Mouse (Mus musculus): ENCODE results near the gene Nrbp1. TPM values are rescaled to one million over a fixed set of nuclear protein-coding genes. Genes with fewer than 3 reads are reported as not detected.

Gene Nrbp1
- 100 to 1,000 TPM; 162 to 163 TPM for total RNA-seq (2023)

DNA sequence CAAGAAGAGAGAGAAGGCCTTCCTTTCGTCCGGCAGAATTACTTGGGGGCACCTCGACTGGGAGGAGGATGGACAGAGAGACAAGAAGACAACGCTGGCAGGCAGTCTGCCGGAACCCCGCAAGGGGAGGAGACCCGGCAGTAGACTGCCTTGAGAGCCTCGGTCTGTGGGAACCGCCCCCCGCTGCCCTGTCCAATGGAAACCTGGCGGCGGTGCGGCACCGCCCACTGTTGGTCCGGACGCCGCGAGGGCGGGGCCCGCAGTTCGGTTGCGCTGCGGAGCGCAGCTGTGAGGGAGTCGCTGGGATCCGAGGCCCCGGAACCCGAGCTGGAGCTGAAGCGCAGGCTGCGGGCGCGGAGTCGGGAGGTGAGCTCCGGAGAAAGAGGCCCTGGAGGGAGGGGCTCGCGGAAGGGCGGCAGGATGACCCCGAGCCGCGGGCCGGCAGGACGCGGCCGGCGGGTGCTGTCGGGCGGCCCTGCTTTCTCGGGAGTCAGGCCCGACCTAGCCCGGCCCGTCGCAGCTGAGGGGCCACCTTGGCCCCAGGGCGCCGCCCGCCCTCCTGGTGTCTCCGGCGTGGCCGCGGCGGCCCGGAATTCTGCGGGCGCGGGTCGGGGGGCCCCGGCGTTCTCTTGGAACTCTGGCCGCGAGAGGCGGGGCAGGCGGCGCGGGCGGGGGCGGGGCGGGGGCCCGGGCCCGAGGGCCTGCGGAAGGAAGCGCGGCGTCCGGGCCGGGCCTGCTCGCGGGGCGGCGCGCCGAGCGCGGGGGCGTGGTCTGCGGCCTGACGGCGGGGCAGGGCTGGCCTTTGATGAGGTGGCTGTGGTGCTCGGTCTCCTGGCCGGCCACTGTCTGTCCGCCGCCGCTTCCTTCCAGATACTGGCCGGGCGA, at the start of gene Nrbp1, which contains the start of gene Gm9970:
Nrbp1 (plus strand) TSS at position 228 of the 885 bp plus-strand sequence.
Gm9970 (minus strand) TSS at position 596 of the 885 bp plus-strand sequence.

DNA sequence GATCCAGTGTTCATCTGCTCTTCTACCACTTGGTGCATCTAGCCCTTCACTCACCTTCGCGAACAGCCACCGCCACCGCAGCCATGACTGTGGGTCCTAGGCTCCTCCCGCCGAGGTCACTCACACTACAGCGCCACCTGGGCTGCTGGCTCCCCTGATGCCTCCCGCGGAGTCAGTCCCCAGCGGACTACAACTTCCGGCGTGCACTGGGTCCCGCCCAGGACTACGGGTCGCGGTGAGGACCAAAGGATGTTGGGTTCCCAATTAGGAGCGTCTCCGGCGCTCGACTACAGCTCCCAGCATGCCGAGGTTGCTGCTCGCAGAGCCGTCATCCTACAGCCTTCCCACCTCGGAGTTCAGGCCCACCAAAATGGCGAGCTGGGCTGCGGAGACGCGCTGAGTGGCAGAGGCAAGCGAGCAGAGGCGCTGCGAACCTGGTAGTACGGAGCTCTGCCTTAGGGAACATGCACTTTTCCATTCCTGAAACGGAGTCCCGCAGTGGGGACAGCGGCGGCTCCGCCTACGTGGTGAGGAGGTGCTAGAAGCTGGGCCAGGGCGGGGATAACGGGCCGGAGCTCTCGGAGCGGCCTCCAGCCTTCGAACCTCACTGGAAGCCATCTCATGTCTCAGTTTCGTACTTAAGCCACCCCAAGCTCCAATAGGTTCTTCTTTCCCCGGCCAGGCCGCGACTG, 47.6 kb upstream of the Nrbp1 start, which contains the start of the genes Snx17 and Eif2b4:
Snx17 (plus strand) TSS at position 289 of the 692 bp plus-strand sequence.
Eif2b4 (minus strand) TSS at position 492 of the 692 bp plus-strand sequence.

DNA sequence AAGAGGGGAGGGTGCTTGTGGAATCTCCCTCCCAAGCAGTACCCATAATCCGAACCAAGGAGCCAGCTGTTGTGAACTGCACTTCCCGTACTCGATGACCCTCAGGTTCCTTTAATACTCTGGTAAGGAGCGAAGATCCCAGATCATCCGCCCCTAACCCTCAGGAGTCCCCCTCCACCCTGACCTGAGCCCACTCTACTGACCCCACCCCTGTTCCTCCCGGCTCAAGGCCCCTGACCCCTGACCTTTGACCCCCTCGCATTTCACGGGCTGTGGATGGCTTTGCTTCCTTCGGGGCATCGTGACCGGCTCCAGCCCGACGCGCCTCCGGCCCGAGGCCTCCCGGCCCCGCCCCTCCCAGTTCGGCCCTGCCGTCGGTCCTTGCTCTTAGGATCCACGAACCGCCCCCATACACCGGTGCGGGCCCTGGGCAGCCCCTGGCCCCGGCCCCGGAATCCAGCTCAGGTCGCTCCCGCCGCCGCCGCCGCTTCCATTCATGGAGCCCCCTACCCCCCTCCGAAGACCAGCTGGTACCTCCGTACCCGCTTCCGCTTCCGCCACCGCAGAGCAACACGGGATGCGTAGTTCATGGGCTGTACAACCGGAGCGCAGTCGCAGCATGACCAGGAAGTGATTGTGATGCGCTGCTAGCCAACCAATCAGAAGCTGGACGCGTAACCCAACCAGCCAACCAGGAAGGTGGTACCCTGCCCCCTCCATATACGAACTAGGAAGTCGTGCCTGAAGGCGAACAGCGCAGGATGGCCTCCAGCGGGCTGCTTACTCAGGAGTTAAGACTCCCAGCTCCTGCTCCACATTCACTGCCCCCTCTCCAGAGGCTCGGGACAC, 38.7 kb upstream of the Nrbp1 start, which contains the start of gene Zfp513:
Zfp513 (minus strand) TSS at position 562 of the 849 bp plus-strand sequence.

DNA sequence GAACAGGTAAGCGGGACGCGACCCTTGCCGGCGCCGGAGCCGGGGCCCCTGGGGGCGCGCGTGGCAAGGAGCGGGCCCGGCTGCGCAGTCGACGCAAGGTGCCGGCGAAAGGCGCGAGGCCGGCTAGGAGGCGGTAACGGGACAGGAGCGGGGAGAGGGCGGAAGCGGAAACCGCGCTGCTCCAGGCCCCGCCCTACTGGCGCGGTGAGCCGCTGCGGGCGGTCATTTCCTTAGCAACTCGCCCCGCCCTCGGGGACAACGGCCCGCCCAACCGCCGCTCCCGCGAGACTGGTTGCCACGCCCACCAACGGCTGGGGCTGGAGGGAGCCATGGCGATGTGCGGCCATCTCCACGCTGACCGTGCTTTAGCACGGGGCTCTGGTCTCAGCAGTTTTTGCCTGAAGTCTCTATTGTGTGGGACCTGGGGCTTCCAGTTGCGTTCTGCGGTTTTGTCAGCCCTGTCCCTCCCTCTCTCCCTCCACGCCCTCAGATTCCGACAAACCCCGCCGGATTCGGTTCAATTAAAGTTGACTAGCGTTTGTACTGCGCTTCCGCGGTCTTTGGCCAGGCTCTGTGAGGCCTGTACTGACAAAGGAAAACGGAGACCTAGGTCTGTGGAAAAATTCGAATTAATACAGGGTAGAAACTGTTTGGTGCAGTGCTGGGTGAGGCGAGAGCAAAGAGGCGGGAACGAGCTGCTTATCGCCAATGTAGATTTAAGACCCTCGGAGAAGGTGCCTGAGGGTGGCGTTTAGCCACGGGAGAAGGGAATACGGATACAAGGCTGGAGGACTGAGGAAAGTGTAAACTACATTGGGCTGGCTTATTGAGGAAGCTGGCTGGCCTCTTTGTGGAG, 20.0 kb upstream of the Nrbp1 start, which contains the start of gene Ppm1g:
Ppm1g (minus strand) TSS at position 240 of the 856 bp plus-strand sequence.

DNA sequence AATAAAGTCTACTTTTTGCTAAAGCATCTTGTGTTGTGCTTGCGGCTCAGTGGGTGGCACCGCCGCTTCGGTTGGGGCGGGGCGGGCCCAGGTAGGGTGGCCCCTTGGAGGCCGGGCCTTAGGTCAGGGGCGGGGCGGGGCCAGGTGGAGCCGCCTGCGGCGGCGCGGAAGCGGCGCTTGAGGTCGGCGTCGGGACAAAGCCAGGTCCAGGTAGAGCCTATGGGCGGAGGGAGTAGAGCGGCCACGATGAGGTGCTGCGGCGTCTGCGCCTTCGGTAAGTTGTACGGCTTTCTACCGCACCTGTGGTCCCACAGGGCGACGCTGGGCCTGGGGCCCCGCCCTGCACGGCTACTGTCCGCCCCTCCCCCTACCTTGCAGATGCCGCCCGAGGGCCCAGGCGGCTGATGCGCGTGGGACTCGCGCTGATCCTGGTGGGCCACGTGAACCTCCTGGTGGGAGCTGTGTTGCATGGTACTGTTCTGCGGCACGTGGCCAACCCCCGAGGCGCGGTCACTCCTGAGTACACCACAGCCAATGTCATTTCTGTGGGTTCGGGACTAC, 11.0 kb downstream of the Nrbp1 start, which contains the start of gene Krtcap3:
Krtcap3 (plus strand) TSS at position 151 of the 561 bp plus-strand sequence.

DNA sequence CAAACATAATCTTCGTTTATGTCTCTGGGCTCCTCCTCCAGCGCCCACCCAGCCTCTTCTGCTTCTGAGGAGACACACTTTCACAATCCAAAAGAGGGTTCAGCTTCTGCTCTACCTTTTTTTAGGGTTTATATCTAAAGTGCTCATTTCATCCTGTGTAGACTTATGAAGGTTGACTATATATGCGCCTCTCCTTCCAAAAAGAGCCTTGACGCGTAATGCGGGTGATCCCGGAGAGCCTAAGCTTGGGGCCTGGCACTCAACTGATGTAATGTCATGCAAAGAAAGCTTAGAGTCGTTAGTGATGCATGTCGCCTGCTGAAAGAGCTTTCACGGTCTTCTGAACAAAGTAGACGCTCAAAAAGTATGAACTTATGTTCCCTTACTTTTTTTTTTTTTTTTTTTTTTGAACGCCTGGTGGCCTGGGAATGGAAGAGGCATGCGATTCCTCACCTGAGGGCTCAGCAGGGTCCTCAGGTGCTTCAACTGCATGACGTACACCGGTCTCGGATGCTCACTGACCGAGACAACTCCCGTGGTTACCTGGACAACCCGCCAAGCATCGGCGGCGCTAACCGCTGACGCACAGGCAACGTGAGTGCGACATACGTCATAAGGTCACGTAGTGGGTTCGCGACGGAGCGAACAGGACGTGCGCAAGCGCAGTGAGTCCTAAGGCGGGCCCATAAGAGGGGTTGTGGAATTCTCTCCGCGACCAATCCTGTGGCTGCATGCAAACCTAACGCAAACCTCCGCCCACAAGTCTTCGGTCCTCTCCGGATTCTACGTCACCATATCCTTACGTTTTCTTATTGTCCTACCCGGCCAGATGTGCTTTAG, 50.1 kb downstream of the Nrbp1 start, which contains the start of gene Ift172:
Ift172 (minus strand) TSS at position 596 of the 840 bp plus-strand sequence.

DNA sequence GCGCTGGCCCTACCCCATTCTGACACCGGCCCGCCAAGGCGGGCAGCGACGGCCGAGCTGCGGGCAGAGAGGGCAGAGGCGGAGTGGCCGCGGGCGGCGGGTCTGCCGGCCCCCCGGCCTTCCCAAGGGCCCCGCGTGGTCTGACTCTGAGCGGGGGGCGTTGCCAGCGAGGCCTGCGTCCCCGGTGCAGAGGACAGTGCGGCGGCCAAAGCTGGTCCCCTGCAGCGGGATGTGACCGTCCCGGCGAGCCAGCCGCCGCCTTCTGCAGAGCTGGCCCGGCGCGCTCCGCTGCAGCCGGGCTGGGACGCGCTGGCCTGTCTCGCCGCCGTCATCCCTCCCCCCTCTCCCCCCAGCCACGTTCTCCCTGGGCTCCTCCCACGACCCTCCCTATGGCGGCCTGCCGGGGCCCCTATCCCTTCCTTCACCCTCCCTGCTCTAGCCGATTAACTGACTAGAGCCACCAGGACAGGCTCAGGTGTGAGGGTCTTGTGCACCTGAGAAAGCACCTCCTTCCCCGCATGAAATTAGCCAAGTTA, 55.0 kb downstream of the Nrbp1 start, which contains the start of gene Fndc4:
Fndc4 (minus strand) TSS at position 475 of the 536 bp plus-strand sequence.

DNA sequence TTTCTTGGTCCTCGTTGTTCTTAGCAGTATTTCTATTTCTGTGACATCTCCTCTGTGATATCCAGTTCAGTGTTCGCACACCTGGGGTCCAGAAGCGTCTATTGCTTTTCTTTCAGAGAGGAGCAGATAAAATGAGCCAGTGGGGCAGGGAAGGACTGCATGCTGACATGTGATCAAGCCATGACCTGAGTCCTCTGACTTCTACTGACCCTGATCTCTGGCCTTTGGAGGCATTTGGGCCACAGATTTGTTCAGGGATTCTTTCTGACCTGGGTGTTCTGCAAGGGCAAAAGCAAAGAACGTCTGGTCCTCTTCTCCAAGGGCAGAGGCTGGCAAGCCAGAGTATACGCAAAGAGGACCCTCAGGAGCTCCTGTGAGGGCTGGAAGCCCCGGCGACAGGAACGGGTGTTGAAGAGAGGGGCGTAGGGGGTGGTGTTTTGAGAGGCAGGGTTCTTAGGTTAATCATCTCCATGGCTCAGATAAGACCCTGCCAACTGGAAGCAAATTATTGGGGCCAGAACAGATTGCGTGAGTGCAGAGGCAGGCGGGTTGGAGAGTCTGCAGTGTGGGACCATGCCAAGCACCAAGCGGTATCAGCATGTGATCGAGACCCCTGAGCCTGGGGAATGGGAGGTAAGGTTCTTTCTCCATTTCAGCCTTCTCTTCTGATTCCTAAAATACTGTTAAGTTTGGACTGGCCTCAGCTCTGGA, 56.5 kb downstream of the Nrbp1 start, which contains the start of gene Gckr:
Gckr (plus strand) TSS at position 397 of the 711 bp plus-strand sequence.

Other genes with a start within 250 kb of the Nrbp1 start
- gene Atraid, start 192.6 kb upstream of the Nrbp1 start, total RNA-seq (2023), result 10 to 100 TPM; 28.9 to 36.2 TPM
- 10 to 100 TPM; 11.3 to 11.4 TPM for gene Slc5a6, start 191.9 kb upstream of the Nrbp1 start, total RNA-seq (2023)
- 10 to 100 TPM; 57.5 to 68.5 TPM for gene Cad, start 186.1 kb upstream of the Nrbp1 start, total RNA-seq (2023)
- gene Dnajc5g, start 134.6 kb upstream of the Nrbp1 start, total RNA-seq (2023), result not detected
- under 1 TPM in 1 of 2 experiments, not detected in 1; 0.30 TPM for gene Slc30a3, start 132.6 kb upstream of the Nrbp1 start, total RNA-seq (2023)
- gene Trim54, start 124.2 kb upstream of the Nrbp1 start, total RNA-seq (2023), result not detected
- not detected for gene Ucn, start 102.0 kb upstream of the Nrbp1 start, total RNA-seq (2023)
- gene Mpv17, start 86.6 kb upstream of the Nrbp1 start, total RNA-seq (2023), result 10 to 100 TPM; 19.5 to 25.3 TPM
- 1 to 10 TPM; 7.3 to 7.7 TPM for gene Gm29609, start 61.0 kb upstream of the Nrbp1 start, total RNA-seq (2023)
- gene Gtf3c2, start 60.7 kb upstream of the Nrbp1 start, total RNA-seq (2023), result 100 to 1,000 TPM; 163 to 187 TPM
- 10 to 100 TPM; 72.2 to 74.2 TPM for gene Snx17, start 47.6 kb upstream of the Nrbp1 start, total RNA-seq (2023)
- gene Eif2b4, start 47.4 kb upstream of the Nrbp1 start, total RNA-seq (2023), result 10 to 100 TPM; 38.2 to 38.9 TPM
- 10 to 100 TPM; 31.7 to 31.8 TPM for gene Zfp513, start 38.6 kb upstream of the Nrbp1 start, total RNA-seq (2023)
- gene Ppm1g, start 20.2 kb upstream of the Nrbp1 start, total RNA-seq (2023), result 100 to 1,000 TPM; 134 to 136 TPM
- not detected for gene Gm9970, start 368 bp downstream of the Nrbp1 start, total RNA-seq (2023)
- gene Krtcap3, start 10.8 kb downstream of the Nrbp1 start, total RNA-seq (2023), result 10 to 100 TPM; 17.3 to 30.1 TPM
- 10 to 100 TPM; 14.2 to 18.8 TPM for gene Ift172, start 50.3 kb downstream of the Nrbp1 start, total RNA-seq (2023)
- not detected for gene Fndc4, start 55.2 kb downstream of the Nrbp1 start, total RNA-seq (2023)
- not detected for gene Gckr, start 56.6 kb downstream of the Nrbp1 start, total RNA-seq (2023)
- 10 to 100 TPM; 38.2 to 40.7 TPM for gene Zfp512, start 211.6 kb downstream of the Nrbp1 start, total RNA-seq (2023)
- gene 4930548H24Rik, start 244.9 kb downstream of the Nrbp1 start, total RNA-seq (2023), result 1 to 10 TPM; 3.2 to 3.4 TPM

Data from T-cell, adult 66 days (primary cell).